Mouse (Mus musculus) layer of hippocampus, adult 2 months (tissue): Measurements from ENCODE around the gene Gast. TPM values are rescaled to one million over a fixed set of nuclear protein-coding genes. Genes with fewer than 3 reads are reported as not detected.
A peak's percentile ranks its signal among the peaks of the same experiment; 100 is the strongest.
"Not testable (repeated sequence)": the region's sequence is repeated elsewhere in the genome, so short reads cannot be mapped to it uniquely, and the experiment has no call there.

Experiments used
- DNase-seq, 2 experiments: peaks; one replicate each; pipeline ENCODE4 v3.0.0; 2022; ENCODE audit warnings: low spot score in 2 of 2
- H3K27ac ChIP-seq: fragments of 200-600 bp; 2 replicates; pipeline ENCODE4 v1.8.1; 2022
- H3K4me3 ChIP-seq: fragments of 200-600 bp; 2 replicates; pipeline ENCODE4 v1.8.1; 2022; ENCODE audit warnings: mild to moderate bottlenecking
- CTCF ChIP-seq: fragments of 200-600 bp; conservative IDR thresholded peaks from 2 replicates; pipeline ENCODE4 v1.8.1; 2022; ENCODE audit warnings: antibody characterized with exemption, mild to moderate bottlenecking, moderate library complexity
- total RNA-seq, 2 experiments: library from RNA; stranded (reverse); gene quantifications; 2 replicates each; pipeline ENCODE4 v1.2.3; 2021

Gene Gast
- total RNA-seq, 2 experiments from 2014 or later = not detected

DNA sequence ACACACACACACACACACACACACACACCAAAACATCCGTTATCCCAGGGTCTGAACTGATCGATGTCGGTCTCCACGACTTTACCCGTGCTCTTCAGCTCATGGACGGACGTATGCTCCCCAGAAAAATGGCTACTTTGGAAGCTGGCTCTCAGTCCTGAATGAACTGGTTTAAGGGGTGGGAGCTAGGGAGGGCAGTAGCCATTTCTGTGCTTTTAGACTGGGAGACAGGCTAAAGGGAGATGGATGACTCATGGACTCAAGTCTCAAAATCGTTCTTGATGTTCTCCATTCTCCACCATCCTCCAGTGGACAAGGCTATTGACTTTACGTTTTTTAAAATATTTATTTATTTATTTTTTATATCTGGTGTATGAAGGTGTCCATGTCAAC lies 22.6 kb downstream of the Gast start:
- no peak for DNase-seq
- Histone ChIP-seq H3K4me3 (no peak overlapping the region; the same call in 1 of the 2 replicates), H3K27ac (no peak overlapping the region)
- no peak for TF ChIP-seq CTCF

DNA sequence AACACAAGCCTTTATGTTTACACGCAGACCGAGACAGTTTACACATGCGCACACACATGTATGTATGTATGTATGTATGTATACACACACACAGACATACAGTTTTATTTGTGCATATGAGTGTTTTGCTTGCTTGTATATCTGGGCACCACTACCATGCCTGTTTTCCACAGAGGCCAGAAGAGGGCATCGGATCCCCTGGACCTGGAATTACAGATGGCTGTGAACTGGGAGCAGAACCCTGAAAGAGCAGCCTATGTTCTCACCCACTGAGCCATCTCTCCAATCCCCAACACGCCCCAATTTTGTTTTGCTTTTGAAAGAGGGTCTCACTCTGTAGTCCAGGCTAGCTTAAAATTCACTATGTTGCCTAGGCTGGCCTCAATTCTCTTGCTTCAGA lies 23.2 kb downstream of the Gast start:
- no peak overlapping the region for H3K4me3 ChIP-seq
- DNase-seq = no peak
- H3K27ac ChIP-seq = no peak overlapping the region
- no peak; the same call in 1 of the 2 replicates for TF ChIP-seq CTCF

GRCm38 (mm10) chr11:100360175-100360574 lies 26.0 kb downstream of the Gast start:
- Histone ChIP-seq H3K4me3 (no peak overlapping the region), H3K27ac (no peak overlapping the region)
- TF ChIP-seq CTCF = peak; percentile 42
- DNase-seq = no peak

- not testable (repeated sequence) for DNase-seq, H3K27ac ChIP-seq, H3K4me3 ChIP-seq
Measured at GRCm38 (mm10) chr11:100361059-100361458, 26.9 kb downstream of the Gast start.

GRCm38 (mm10) chr11:100362209-100362978 lies 28.2 kb downstream of the Gast start:
- peak; percentile 66 to 85 for DNase-seq
- no peak overlapping the region for H3K27ac ChIP-seq
- peak; percentile 92 for TF ChIP-seq CTCF
- no peak overlapping the region for H3K4me3 ChIP-seq

- no peak overlapping the region for H3K27ac ChIP-seq
- DNase-seq = peak in 1 of 2 experiments; percentile 66
Measured at GRCm38 (mm10) chr11:100362979-100363562, 28.9 kb downstream of the Gast start.

GRCm38 (mm10) chr11:100369145-100369544 lies 34.9 kb downstream of the Gast start:
- no peak for TF ChIP-seq CTCF
- DNase-seq = no peak
- H3K27ac ChIP-seq = no peak overlapping the region
- no peak overlapping the region for H3K4me3 ChIP-seq

More at GRCm38 (mm10) chr11:100362979-100363562, 28.9 kb downstream of the Gast start:
- no peak overlapping the region for H3K4me3 ChIP-seq
- peak; percentile 84 for TF ChIP-seq CTCF

- no peak overlapping the region for H3K27ac ChIP-seq
- DNase-seq = no peak
- no peak for TF ChIP-seq CTCF
- no peak overlapping the region for H3K4me3 ChIP-seq
Measured at GRCm38 (mm10) chr11:100369822-100370221, 35.6 kb downstream of the Gast start.

- TF ChIP-seq CTCF = no peak
- no peak for DNase-seq
- Histone ChIP-seq H3K27ac (no peak overlapping the region), H3K4me3 (no peak overlapping the region)
Measured at GRCm38 (mm10) chr11:100371981-100372558, 37.9 kb downstream of the Gast start.

- H3K27ac ChIP-seq = no peak overlapping the region
- no peak for TF ChIP-seq CTCF
Measured at GRCm38 (mm10) chr11:100375127-100375526, 40.9 kb downstream of the Gast start.

GRCm38 (mm10) chr11:100376005-100376404 lies 41.8 kb downstream of the Gast start:
- DNase-seq = no peak
- TF ChIP-seq CTCF = no peak
- no peak overlapping the region for H3K4me3 ChIP-seq
- no peak overlapping the region for H3K27ac ChIP-seq

More at GRCm38 (mm10) chr11:100375127-100375526, 40.9 kb downstream of the Gast start:
- no peak for DNase-seq
- no peak overlapping the region for H3K4me3 ChIP-seq

GRCm38 (mm10) chr11:100376746-100377389 lies 42.7 kb downstream of the Gast start:
- TF ChIP-seq CTCF = no peak

GRCm38 (mm10) chr11:100377989-100378388 lies 43.8 kb downstream of the Gast start:
- H3K4me3 ChIP-seq = no peak overlapping the region
- TF ChIP-seq CTCF = no peak
- no peak for DNase-seq
- no peak overlapping the region for H3K27ac ChIP-seq

More at GRCm38 (mm10) chr11:100376746-100377389, 42.7 kb downstream of the Gast start:
- DNase-seq = no peak
- Histone ChIP-seq H3K27ac (no peak overlapping the region), H3K4me3 (no peak overlapping the region)
